Mouse (Mus musculus) C2C12 (cell line): ENCODE results near the gene Mink1. TPM values are rescaled to one million over a fixed set of nuclear protein-coding genes. Genes with fewer than 3 reads are reported as not detected.
"Not testable (repeated sequence)": the region's sequence is repeated elsewhere in the genome, so short reads cannot be mapped to it uniquely, and the experiment has no call there.

Experiments used
- H3K27me3 ChIP-seq: one replicate; pipeline ENCODE4 v1.6.1; 2011; ENCODE audit not compliant: control insufficient read depth, insufficient read depth, insufficient read length
- H3K36me3 ChIP-seq: one replicate; pipeline ENCODE4 v1.6.1; 2011; ENCODE audit not compliant: control insufficient read depth, insufficient read depth
- H3K4me3 ChIP-seq: one replicate; pipeline ENCODE4 v1.5.1; 2011; ENCODE audit warnings: mild to moderate bottlenecking, control low read depth; ENCODE audit not compliant: poor library complexity, insufficient read depth, severe bottlenecking
- H3K79me2 ChIP-seq: one replicate; pipeline ENCODE4 v1.6.1; 2011; ENCODE audit not compliant: control insufficient read depth, insufficient read depth
- H3K79me3 ChIP-seq: one replicate; pipeline ENCODE4 v1.6.1; 2011; ENCODE audit warnings: low read depth, control low read depth
- H3ac ChIP-seq: one replicate; pipeline ENCODE3; 2011; ENCODE audit warnings: low read depth; ENCODE audit not compliant: control insufficient read depth, insufficient read length
- CEBPB ChIP-seq: IDR thresholded peaks from one replicate; pipeline ENCODE4 v1.6.1; 2011; ENCODE audit warnings: low read depth, mild to moderate bottlenecking, control low read depth, moderate library complexity
- CTCF ChIP-seq: IDR thresholded peaks from one replicate; pipeline ENCODE4 v1.5.1; 2011; ENCODE audit not compliant: control insufficient read depth, insufficient read depth, insufficient read length
- FOSL1 ChIP-seq: IDR thresholded peaks from one replicate; pipeline ENCODE4 v1.8.0; 2011; ENCODE audit warnings: mild to moderate bottlenecking, low read length; ENCODE audit not compliant: poor library complexity, insufficient read depth, severe bottlenecking
- MAX ChIP-seq: IDR thresholded peaks from one replicate; pipeline ENCODE4 v1.6.1; 2011; ENCODE audit warnings: mild to moderate bottlenecking, control low read depth
- MYOD1 ChIP-seq: IDR thresholded peaks from one replicate; pipeline ENCODE4 v1.6.1; 2011; ENCODE audit warnings: low read depth; ENCODE audit not compliant: control insufficient read depth, insufficient read length
- MYOG ChIP-seq: IDR thresholded peaks from one replicate; pipeline ENCODE4 v1.6.1; 2011; ENCODE audit not compliant: control insufficient read depth, insufficient read length; ENCODE audit errors: extremely low read depth
- USF1 ChIP-seq: IDR thresholded peaks from one replicate; pipeline ENCODE4 v1.6.1; 2011; ENCODE audit warnings: low read depth, mild to moderate bottlenecking, control low read depth, moderate library complexity
- polyA plus RNA-seq: library from polyadenylated mRNA; unstranded; fragments of >200 nt; fragmentation: generic; extraction: Trizol; gene quantifications from one replicate; pipeline ENCODE4 v1.2.1, GENCODE M21; 2012; ENCODE audit warnings: missing spikeins

Gene Mink1
- polyA plus RNA-seq, 1 experiment = 34.5 TPM

GRCm38 (mm10) chr11:70520178-70520769 is 42.4 kb upstream of the Mink1 start:
- Histone ChIP-seq H3K27me3 (no peaks in the 10 kb centered on the region), H3K4me3 (no peak overlapping the region), H3K36me3 (no peaks in the 10 kb centered on the region), H3ac (no peak overlapping the region), H3K79me3 (peaks cover under 1% of the 10 kb centered on the region), H3K79me2 (peaks cover 1% of the 10 kb centered on the region)
- no peak for TF ChIP-seq MYOG
- no peak for TF ChIP-seq FOSL1
- no peak for TF ChIP-seq CTCF
- no peak for TF ChIP-seq MYOD1
- no peak for TF ChIP-seq CEBPB
- no peak for TF ChIP-seq MAX
- no peak for TF ChIP-seq USF1

DNA sequence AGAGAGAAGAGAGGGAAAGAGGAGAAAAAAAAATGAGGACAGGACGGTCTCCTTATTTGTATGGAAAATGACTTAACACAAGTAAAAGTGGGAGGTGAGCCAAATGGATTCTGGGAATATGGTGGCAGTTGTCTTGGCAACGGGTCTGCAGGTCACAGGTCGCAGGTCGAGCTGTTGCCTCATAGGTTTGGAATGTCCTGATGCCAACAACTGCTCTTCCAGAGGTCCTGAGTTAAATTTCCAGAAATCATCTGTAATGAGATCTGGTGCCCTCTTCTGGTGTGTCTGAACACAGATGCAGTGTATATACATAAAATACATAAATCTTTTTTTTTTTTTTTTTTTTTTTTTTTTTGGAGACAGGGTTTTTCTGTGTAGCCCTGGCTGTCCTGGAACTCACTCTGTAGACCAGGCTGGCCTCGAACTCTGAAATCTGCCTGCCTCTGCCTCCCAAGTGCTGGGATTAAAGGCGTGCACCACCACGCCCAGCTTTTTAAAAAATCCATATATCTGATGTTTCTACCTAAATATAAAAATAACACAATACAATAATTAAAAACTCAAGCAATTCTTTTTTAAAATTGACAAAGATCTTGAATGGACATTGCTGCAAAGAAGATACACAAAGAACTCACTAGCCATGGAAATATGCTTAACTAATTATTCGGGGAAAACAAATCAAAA is 39.2 kb upstream of the Mink1 start:
- Histone ChIP-seq H3K36me3 (peaks cover 24% of the 10 kb centered on the region), H3K79me2 (peaks cover 24% of the 10 kb centered on the region), H3K79me3 (peaks cover 16% of the 10 kb centered on the region)
- not testable (repeated sequence) for H3K4me3 ChIP-seq, H3K27me3 ChIP-seq, H3ac ChIP-seq

DNA sequence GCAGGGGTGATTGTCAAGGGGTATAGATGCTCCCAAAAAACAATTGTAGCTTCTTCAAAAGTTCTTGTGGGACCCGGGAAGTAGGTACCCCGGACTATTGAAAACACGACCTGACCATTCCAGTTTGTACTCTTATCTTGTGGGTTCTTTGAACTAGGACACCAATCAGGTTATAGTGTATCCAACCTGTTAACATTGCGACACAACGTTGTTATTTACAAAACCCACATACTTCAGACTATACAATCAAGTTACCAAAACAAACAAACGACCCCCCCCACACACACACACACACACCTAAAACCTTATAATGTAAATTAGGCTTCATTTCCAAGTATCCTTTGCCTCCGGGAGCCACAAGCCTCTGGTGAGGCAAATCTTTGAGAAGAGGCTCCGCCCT is 37.9 kb upstream of the Mink1 start:
- H3K36me3 ChIP-seq = peaks cover 35% of the 10 kb centered on the region

GRCm38 (mm10) chr11:70525184-70525678 is 37.5 kb upstream of the Mink1 start, which contains the start of gene Psmb6:
Gene Psmb6 (plus strand): TSS chr11:70525367.
- Histone ChIP-seq H3K4me3 (peak within 1 kb of the TSS; percentile 97), H3K79me2 (peaks cover 24% of the 10 kb centered on the region), H3K27me3 (no peaks in the 10 kb centered on the region), H3K79me3 (peaks cover 16% of the 10 kb centered on the region), H3ac (peak within 1 kb of the TSS; percentile 70), H3K36me3 (peaks cover 35% of the 10 kb centered on the region)
- TF ChIP-seq CTCF (no peak), MYOD1 (no peak), MAX (peak; percentile 31), USF1 (no peak)

More for the DNA sequence above, 37.9 kb upstream of the Mink1 start:
- H3ac ChIP-seq = no peak overlapping the region
- peaks cover 16% of the 10 kb centered on the region for H3K79me3 ChIP-seq
- H3K27me3 ChIP-seq = no peaks in the 10 kb centered on the region
- TF ChIP-seq MYOD1 = no peak
- no peak for TF ChIP-seq MAX
- no peak for TF ChIP-seq FOSL1
- no peak for TF ChIP-seq USF1
- TF ChIP-seq CEBPB = no peak
- TF ChIP-seq MYOG = no peak
- TF ChIP-seq CTCF = no peak
- H3K4me3 ChIP-seq = peak overlapping the region; percentile 21
- H3K79me2 ChIP-seq = peaks cover 24% of the 10 kb centered on the region

GRCm38 (mm10) chr11:70525726-70526125 is 37.0 kb upstream of the Mink1 start:
- Histone ChIP-seq H3K27me3 (no peaks in the 10 kb centered on the region), H3ac (peak overlapping the region; percentile 70), H3K79me3 (peaks cover 16% of the 10 kb centered on the region), H3K36me3 (peaks cover 35% of the 10 kb centered on the region), H3K4me3 (peak overlapping the region; percentile 97), H3K79me2 (peaks cover 24% of the 10 kb centered on the region)
- no peak for TF ChIP-seq USF1

- no peak for TF ChIP-seq CEBPB
- peaks cover 35% of the 10 kb centered on the region for H3K36me3 ChIP-seq
- peaks cover 24% of the 10 kb centered on the region for H3K79me2 ChIP-seq
These were observed 36.5 kb upstream of the Mink1 start for GRCm38 (mm10) chr11:70526211-70526610.

More at GRCm38 (mm10) chr11:70526211-70526610, 36.5 kb upstream of the Mink1 start:
- Histone ChIP-seq H3K4me3 (peak overlapping the region; percentile 97), H3K79me3 (peaks cover 16% of the 10 kb centered on the region), H3K27me3 (no peaks in the 10 kb centered on the region), H3ac (no peak overlapping the region)
